Mouse (Mus musculus): Measurements from ENCODE around the gene Olfr373. TPM values are rescaled to one million over a fixed set of nuclear protein-coding genes. Genes with fewer than 3 reads are reported as not detected.

Olfr373 gene
- polyA plus RNA-seq, 1 experiment from 2014 or later = 0.04 TPM

Other genes with a start within 250 kb of the Olfr373 start
- 4.6 and 5.5 TPM in 2 replicates for gene Zfp709, start 201.2 kb upstream of the Olfr373 start, polyA plus RNA-seq (2016; fragmentation: Nextera tagmentation; extraction: Ambion mirVana)
- gene Zfp882, start 174.6 kb upstream of the Olfr373 start, polyA plus RNA-seq (2016; fragmentation: Nextera tagmentation; extraction: Ambion mirVana) = 8.4 TPM in 2 replicates
- 33.0 and 33.1 TPM in 2 replicates for gene Zfp617, start 174.5 kb upstream of the Olfr373 start, polyA plus RNA-seq (2016; fragmentation: Nextera tagmentation; extraction: Ambion mirVana)
- 27.3 and 27.7 TPM in 2 replicates for gene Zfp961, start 132.1 kb upstream of the Olfr373 start, polyA plus RNA-seq (2016; fragmentation: Nextera tagmentation; extraction: Ambion mirVana)
- gene Cyp4f18, start 73.6 kb upstream of the Olfr373 start, polyA plus RNA-seq (2016; fragmentation: Nextera tagmentation; extraction: Ambion mirVana) = 0.31 and 0.50 TPM in 2 replicates
- not detected in 2 replicates for gene Olfr372, start 42.0 kb upstream of the Olfr373 start, polyA plus RNA-seq (2016; fragmentation: Nextera tagmentation; extraction: Ambion mirVana)
- not detected in 2 replicates for gene Olfr374, start 23.9 kb downstream of the Olfr373 start, polyA plus RNA-seq (2016; fragmentation: Nextera tagmentation; extraction: Ambion mirVana)
- gene Tpm4, start 51.8 kb downstream of the Olfr373 start, polyA plus RNA-seq (2016; fragmentation: Nextera tagmentation; extraction: Ambion mirVana) = 749 and 797 TPM in 2 replicates
- 130 and 139 TPM in 2 replicates for gene Rab8a, start 78.0 kb downstream of the Olfr373 start, polyA plus RNA-seq (2016; fragmentation: Nextera tagmentation; extraction: Ambion mirVana)
- gene Hsh2d, start 106.5 kb downstream of the Olfr373 start, polyA plus RNA-seq (2016; fragmentation: Nextera tagmentation; extraction: Ambion mirVana) = not detected in 2 replicates
- gene Cib3, start 129.7 kb downstream of the Olfr373 start, polyA plus RNA-seq (2016; fragmentation: Nextera tagmentation; extraction: Ambion mirVana) = not detected in 2 replicates
- not detected in 2 replicates for gene Gm11034, start 130.5 kb downstream of the Olfr373 start, polyA plus RNA-seq (2016; fragmentation: Nextera tagmentation; extraction: Ambion mirVana)
- 77.6 and 82.4 TPM in 2 replicates for gene Fam32a, start 136.6 kb downstream of the Olfr373 start, polyA plus RNA-seq (2016; fragmentation: Nextera tagmentation; extraction: Ambion mirVana)
- gene Ap1m1, start 156.8 kb downstream of the Olfr373 start, polyA plus RNA-seq (2016; fragmentation: Nextera tagmentation; extraction: Ambion mirVana) = 139 and 144 TPM in 2 replicates
- gene Gm10282, start 222.1 kb downstream of the Olfr373 start, polyA plus RNA-seq (2016; fragmentation: Nextera tagmentation; extraction: Ambion mirVana) = 31.3 and 36.9 TPM in 2 replicates
- gene Klf2, start 235.9 kb downstream of the Olfr373 start, polyA plus RNA-seq (2016; fragmentation: Nextera tagmentation; extraction: Ambion mirVana) = 3.1 and 3.7 TPM in 2 replicates